Mouse (Mus musculus) midbrain, embryonic 11.5 days (tissue): ENCODE measurements at regions not wholly inside any gene's neighbourhood (a gene's known extent, or its start where the extent isn't known, plus 50 kb on each side); places are given as distances from the start of the nearest gene placed in this dataset.

Source experiments
- ATAC-seq: fragments of 200-750 bp; cut with Nextera tagmentation; 2 replicates; pipeline ENCODE4 v1.8.0; 2017; ENCODE audit warnings: moderate TSS enrichment, moderate library complexity; ENCODE audit not compliant: low FRiP score
- DNase-seq: peaks from one replicate; pipeline ENCODE4 v3.0.0; 2015; ENCODE audit warnings: low spot score; ENCODE audit errors: missing footprints
- H3K27ac ChIP-seq: fragments of 300-500 bp; sonication (generic); 2 replicates; pipeline ENCODE4 v1.5.1; 2014; ENCODE audit warnings: low read depth, low read length
- H3K27me3 ChIP-seq: fragments of 300-500 bp; sonication (generic); 2 replicates; pipeline ENCODE4 v1.6.1; 2014; ENCODE audit warnings: mild to moderate bottlenecking, low read length, moderate library complexity, mixed read lengths; ENCODE audit not compliant: control insufficient read depth, insufficient read depth
- H3K36me3 ChIP-seq: fragments of 300-500 bp; sonication (generic); 2 replicates; pipeline ENCODE4 v1.6.1; 2014; ENCODE audit warnings: mild to moderate bottlenecking, low read length, moderate library complexity, mixed read lengths; ENCODE audit not compliant: control insufficient read depth, insufficient read depth
- H3K4me1 ChIP-seq: fragments of 300-500 bp; sonication (generic); 2 replicates; pipeline ENCODE4 v1.6.1; 2014; ENCODE audit warnings: low read length; ENCODE audit not compliant: control insufficient read depth, insufficient read depth
- H3K4me2 ChIP-seq: fragments of 300-500 bp; sonication (generic); 2 replicates; pipeline ENCODE4 v1.6.1; 2014; ENCODE audit warnings: mild to moderate bottlenecking, moderate library complexity
- H3K4me3 ChIP-seq: fragments of 300-500 bp; sonication (generic); 2 replicates; pipeline ENCODE4 v1.5.1; 2014; ENCODE audit warnings: low read depth, low read length
- H3K9ac ChIP-seq: fragments of 300-500 bp; sonication (generic); 2 replicates; pipeline ENCODE4 v1.6.1; 2014; ENCODE audit warnings: low read length
- H3K9me3 ChIP-seq: fragments of 300-500 bp; sonication (generic); 2 replicates; pipeline ENCODE4 v1.6.1; 2016; ENCODE audit warnings: low read length; ENCODE audit not compliant: control insufficient read depth
- WGBS: fragments of 180-500 bp; shearing (Covaris S2); extraction: QIAGEN DNeasy Blood & Tissue Kit; methylation state at CpG from one replicate; pipeline ENCODE4 v1.1.7; 2014; 5-methylcytosine and 5-hydroxymethylcytosine counted together

DNA sequence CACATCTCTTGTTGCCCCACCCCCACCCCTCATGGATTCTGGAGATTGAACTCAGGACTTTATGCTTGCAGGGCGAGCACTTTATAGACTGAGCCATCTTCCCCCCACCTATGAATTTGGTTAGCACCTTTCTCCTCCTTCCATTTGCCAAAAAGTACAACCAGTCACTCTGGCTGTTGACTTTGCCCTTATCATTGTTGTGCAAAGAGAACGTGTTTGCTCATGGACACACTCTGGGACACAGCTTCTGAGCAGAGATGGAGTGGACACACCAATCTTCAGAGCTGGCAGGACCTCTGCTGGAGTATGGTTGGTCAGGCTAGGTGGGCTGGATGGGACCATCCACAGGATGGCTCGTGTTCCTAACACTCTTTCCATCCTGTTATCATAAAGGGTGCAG is 285.1 kb upstream of the Tle3 start:
- Histone ChIP-seq H3K9ac (no peak overlapping the region), H3K9me3 (no peaks in the 10 kb centered on the region), H3K27me3 (peaks cover 4% of the 10 kb centered on the region; the same call in 1 of the 2 replicates), H3K4me1 (peaks cover under 1% of the 10 kb centered on the region; the same call in 1 of the 2 replicates), H3K4me2 (no peak overlapping the region), H3K36me3 (no peaks in the 10 kb centered on the region), H3K27ac (no peak overlapping the region), H3K4me3 (no peak overlapping the region)
- no peak for DNase-seq
- WGBS: 76% methylated on average over 3 of the region's 3 CpGs
- ATAC-seq: no peak

GRCm38 (mm10) chr9:61089066-61089686 is 283.0 kb upstream of the Tle3 start:
- 82% methylated on average over 2 of the region's 2 CpGs for WGBS
- H3K4me3 ChIP-seq: no peak overlapping the region
- ATAC-seq: no peak

DNA sequence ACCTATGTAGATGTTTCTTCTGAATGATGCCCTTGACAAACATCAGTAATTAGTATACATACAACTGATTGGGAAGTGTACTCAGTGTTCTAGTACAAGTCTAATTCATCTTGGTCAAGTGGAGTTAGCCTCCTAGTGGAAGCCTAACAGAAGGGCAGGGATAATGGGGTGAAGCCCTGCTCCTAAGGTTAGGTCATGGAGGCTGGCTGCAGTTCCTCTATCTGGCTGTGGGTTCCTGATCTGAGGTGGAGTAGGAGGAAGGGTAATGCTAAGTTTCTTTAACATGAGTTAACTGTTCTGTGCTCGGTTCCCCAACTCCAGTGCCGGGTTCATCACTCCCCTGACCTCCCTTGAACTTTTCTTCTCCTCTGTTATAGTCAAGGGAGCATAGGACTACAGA is 281.1 kb upstream of the Tle3 start:
- Histone ChIP-seq H3K9ac (no peak overlapping the region), H3K9me3 (no peaks in the 10 kb centered on the region), H3K27ac (no peak overlapping the region), H3K4me3 (no peak overlapping the region), H3K4me2 (no peak overlapping the region), H3K4me1 (no peaks in the 10 kb centered on the region), H3K36me3 (no peaks in the 10 kb centered on the region), H3K27me3 (no peaks in the 10 kb centered on the region)
- 95% methylated on average over 2 of the region's 2 CpGs for WGBS
- no peak for DNase-seq
- no peak for ATAC-seq

More at GRCm38 (mm10) chr9:61089066-61089686, 283.0 kb upstream of the Tle3 start:
- H3K9me3 ChIP-seq: no peaks in the 10 kb centered on the region
- DNase-seq: no peak
- no peak overlapping the region for H3K9ac ChIP-seq
- no peaks in the 10 kb centered on the region for H3K4me1 ChIP-seq
- H3K27ac ChIP-seq: no peak overlapping the region
- no peaks in the 10 kb centered on the region for H3K36me3 ChIP-seq
- H3K4me2 ChIP-seq: no peak overlapping the region
- no peaks in the 10 kb centered on the region for H3K27me3 ChIP-seq

GRCm38 (mm10) chr9:61092834-61093479 is 279.2 kb upstream of the Tle3 start:
- no peak overlapping the region for H3K9ac ChIP-seq
- no peaks in the 10 kb centered on the region for H3K9me3 ChIP-seq
- WGBS: 90% methylated on average over 13 of the region's 13 CpGs
- DNase-seq (no peak), ATAC-seq (no peak)
- no peak overlapping the region for H3K4me2 ChIP-seq
- H3K4me1 ChIP-seq: no peaks in the 10 kb centered on the region
- no peaks in the 10 kb centered on the region for H3K36me3 ChIP-seq
- no peaks in the 10 kb centered on the region for H3K27me3 ChIP-seq
- H3K27ac ChIP-seq: no peak overlapping the region
- H3K4me3 ChIP-seq: no peak overlapping the region

DNA sequence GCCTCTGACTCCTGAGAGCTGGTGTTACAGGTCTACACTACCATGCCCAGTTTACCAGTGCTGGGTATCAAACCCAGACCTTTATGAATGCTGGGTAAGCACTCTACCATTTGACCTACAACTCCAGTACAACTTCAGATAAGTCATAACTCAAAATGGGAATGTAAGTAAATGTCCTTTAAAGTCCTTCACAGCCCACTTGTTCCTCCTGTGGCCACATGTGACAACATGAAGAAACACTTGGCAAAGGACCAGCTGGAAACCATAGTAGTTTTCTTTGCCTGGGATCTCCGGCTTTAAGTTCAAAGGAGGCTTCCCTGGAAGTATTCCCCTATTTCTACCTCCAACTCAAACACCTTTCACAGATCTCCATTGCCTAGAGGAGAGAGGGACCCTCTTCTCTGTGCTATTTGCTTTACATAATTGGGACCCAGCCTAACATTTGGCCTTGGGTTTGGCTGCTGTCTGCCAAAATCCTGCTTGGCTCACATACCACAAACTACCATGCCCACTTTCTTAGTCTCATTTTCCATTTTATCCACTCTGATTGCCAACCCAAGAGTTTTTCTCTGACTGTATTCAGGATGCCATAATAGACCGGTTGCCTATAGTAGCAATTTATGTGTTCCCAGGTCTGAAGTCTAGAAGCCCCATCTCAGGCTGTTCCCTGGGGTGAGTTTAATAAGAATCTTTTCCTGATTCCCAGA is 276.9 kb upstream of the Tle3 start:
- ATAC-seq: no peak
- Histone ChIP-seq H3K4me2 (no peak overlapping the region), H3K4me1 (no peaks in the 10 kb centered on the region), H3K4me3 (no peak overlapping the region), H3K36me3 (no peaks in the 10 kb centered on the region), H3K9me3 (no peaks in the 10 kb centered on the region), H3K27ac (no peak overlapping the region), H3K9ac (no peak overlapping the region), H3K27me3 (no peaks in the 10 kb centered on the region)
- DNase-seq: no peak
- 87% methylated on average over 2 of the region's 2 CpGs for WGBS

DNA sequence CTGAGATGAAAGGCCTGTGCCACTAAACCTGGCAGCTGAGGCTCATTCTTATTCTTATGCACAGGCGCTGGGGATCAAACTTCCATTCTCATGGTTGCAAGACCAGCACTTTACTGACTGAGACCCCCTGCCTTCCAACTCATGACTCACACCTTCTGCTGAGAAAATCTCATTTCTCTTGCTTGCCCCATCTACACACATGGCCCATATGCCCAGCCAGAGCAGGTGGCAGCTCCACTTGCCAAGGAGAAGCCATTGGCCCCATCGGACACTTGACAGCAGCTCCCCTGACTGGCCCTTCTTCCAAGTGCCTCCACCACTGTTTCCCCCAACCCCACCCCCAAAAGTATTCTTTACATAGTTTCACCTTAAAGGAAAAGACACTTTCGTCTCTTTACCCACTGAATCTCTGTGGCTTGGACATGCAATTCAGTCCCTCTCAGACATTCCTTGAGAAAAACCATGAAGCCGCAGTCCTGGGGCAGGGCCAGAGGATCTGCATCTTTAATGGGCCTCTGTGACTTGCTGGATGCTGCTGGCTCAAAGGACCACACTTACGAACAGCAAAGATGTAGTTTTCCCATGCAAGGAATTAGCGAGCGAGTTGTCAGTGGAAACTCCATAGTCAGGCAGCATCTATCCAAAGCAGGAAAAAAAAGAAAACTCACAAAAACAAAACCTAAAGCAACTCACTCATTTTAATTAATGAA is 270.3 kb upstream of the Tle3 start:
- ATAC-seq (peak; percentile 79), DNase-seq (peak; percentile 88)
- H3K27me3 ChIP-seq: no peaks in the 10 kb centered on the region
- peak overlapping the region; percentile 11; the same call in 1 of the 2 replicates for H3K4me2 ChIP-seq
- H3K36me3 ChIP-seq: no peaks in the 10 kb centered on the region
- no peaks in the 10 kb centered on the region for H3K9me3 ChIP-seq
- H3K4me3 ChIP-seq: no peak overlapping the region
- H3K9ac ChIP-seq: no peak overlapping the region
- peaks cover 21% of the 10 kb centered on the region for H3K4me1 ChIP-seq
- peak overlapping the region; percentile 76 for H3K27ac ChIP-seq
- 20% methylated on average over 7 of the region's 7 CpGs for WGBS

GRCm38 (mm10) chr9:61102451-61103358 is 269.5 kb upstream of the Tle3 start:
- Histone ChIP-seq H3K4me1 (peaks cover 21% of the 10 kb centered on the region), H3K9ac (0 out of 2 replicates have a peak overlapping the region, but pooled peaks have one; percentile 9), H3K36me3 (no peaks in the 10 kb centered on the region), H3K4me2 (peak overlapping the region; percentile 22; the same call in 1 of the 2 replicates), H3K27ac (peak overlapping the region; percentile 76), H3K9me3 (no peaks in the 10 kb centered on the region), H3K27me3 (no peaks in the 10 kb centered on the region), H3K4me3 (no peak overlapping the region)
- ATAC-seq: peak; percentile 77
- DNase-seq: peak; percentile 93
- 40% methylated on average over 24 of the region's 24 CpGs for WGBS

GRCm38 (mm10) chr9:61105550-61106280 is 266.5 kb upstream of the Tle3 start:
- no peak overlapping the region for H3K9ac ChIP-seq
- H3K4me3 ChIP-seq: no peak overlapping the region
- ATAC-seq: no peak
- H3K27me3 ChIP-seq: no peaks in the 10 kb centered on the region
- H3K27ac ChIP-seq: no peak overlapping the region
- no peaks in the 10 kb centered on the region for H3K36me3 ChIP-seq
- H3K9me3 ChIP-seq: no peaks in the 10 kb centered on the region
- H3K4me2 ChIP-seq: no peak overlapping the region
- H3K4me1 ChIP-seq: peaks cover 22% of the 10 kb centered on the region
- 69% methylated on average over 15 of the region's 15 CpGs for WGBS
- no peak for DNase-seq
